Mouse (Mus musculus) adrenal gland, adult 8-10 months (tissue): ENCODE measurements around the gene Dppa5a. TPM values are rescaled to one million over a fixed set of nuclear protein-coding genes. Genes with fewer than 3 reads are reported as not detected.
"Not testable (repeated sequence)": the region's sequence is repeated elsewhere in the genome, so short reads cannot be mapped to it uniquely, and the experiment has no call there.

Experiments
- DNase-seq: peaks from one replicate; pipeline ENCODE4 v3.0.0; 2022
- total RNA-seq, 4 experiments: library from RNA; stranded (reverse); gene quantifications; 2 replicates each; pipeline ENCODE4 v1.2.4; 2022

Dppa5a gene
- not detected for total RNA-seq

- DNase-seq: not testable (repeated sequence)
Observed at GRCm38 (mm10) chr9:78367959-78368358, at the start of gene Dppa5a. TSS of gene Dppa5a (minus strand) at chr9:78368177.

- DNase-seq: no peak
Observed at GRCm38 (mm10) chr9:78401596-78401995, 33.6 kb upstream of the Dppa5a start.

- DNase-seq: no peak
Observed at GRCm38 (mm10) chr9:78400570-78400969, 32.6 kb upstream of the Dppa5a start.

- no peak for DNase-seq
Observed at GRCm38 (mm10) chr9:78396517-78396916, 28.5 kb upstream of the Dppa5a start.

GRCm38 (mm10) chr9:78395630-78396351, 27.8 kb upstream of the Dppa5a start, which contains the start of gene Ddx43:
TSS of gene Ddx43 (plus strand) at chr9:78395777.
- DNase-seq: no peak

- DNase-seq: no peak
Observed at GRCm38 (mm10) chr9:78395244-78395629, 27.3 kb upstream of the Dppa5a start.

- no peak for DNase-seq
Observed at GRCm38 (mm10) chr9:78394602-78395001, 26.6 kb upstream of the Dppa5a start.

- DNase-seq: no peak
Observed at GRCm38 (mm10) chr9:78393741-78394140, 25.8 kb upstream of the Dppa5a start.

GRCm38 (mm10) chr9:78389981-78390380, 22.0 kb upstream of the Dppa5a start:
- DNase-seq: no peak

GRCm38 (mm10) chr9:78386947-78387346, 19.0 kb upstream of the Dppa5a start:
- DNase-seq: no peak

- DNase-seq: no peak
Observed at GRCm38 (mm10) chr9:78385893-78386292, 17.9 kb upstream of the Dppa5a start.

- no peak for DNase-seq
Observed at GRCm38 (mm10) chr9:78378113-78378785, 10.3 kb upstream of the Dppa5a start, which contains the start of gene Ooep. TSS of gene Ooep (minus strand) at chr9:78378725.

GRCm38 (mm10) chr9:78377546-78377945, 9.6 kb upstream of the Dppa5a start:
- no peak for DNase-seq

GRCm38 (mm10) chr9:78375486-78375885, 7.5 kb upstream of the Dppa5a start:
- no peak for DNase-seq

- no peak for DNase-seq
Observed at GRCm38 (mm10) chr9:78374885-78375389, 7.0 kb upstream of the Dppa5a start.

GRCm38 (mm10) chr9:78374397-78374796, 6.4 kb upstream of the Dppa5a start:
- no peak for DNase-seq

- no peak for DNase-seq
Observed at GRCm38 (mm10) chr9:78372827-78373504, 5.0 kb upstream of the Dppa5a start.

GRCm38 (mm10) chr9:78371441-78371840, 3.5 kb upstream of the Dppa5a start:
- DNase-seq: no peak

- DNase-seq: no peak
Observed at GRCm38 (mm10) chr9:78369786-78370185, 1.8 kb upstream of the Dppa5a start.

GRCm38 (mm10) chr9:78369349-78369748, 1.4 kb upstream of the Dppa5a start:
- DNase-seq: no peak

- DNase-seq: no peak
Observed at GRCm38 (mm10) chr9:78368671-78369293, 805 bp upstream of the Dppa5a start.

- no peak for DNase-seq
Observed at GRCm38 (mm10) chr9:78365850-78366544, 2.0 kb downstream of the Dppa5a start.
